Mouse (Mus musculus) CD8-positive naive resting alpha-beta T cell, adult 57 days (primary cell): Measurements from ENCODE around the gene A630076J17Rik. TPM values are rescaled to one million over a fixed set of nuclear protein-coding genes. Genes with fewer than 3 reads are reported as not detected.

Experiments used
- total RNA-seq: library from RNA; stranded (reverse); gene quantifications from one replicate; pipeline ENCODE4 v1.2.4, GENCODE M21; 2023

The A630076J17Rik gene
- not detected for total RNA-seq

DNA sequence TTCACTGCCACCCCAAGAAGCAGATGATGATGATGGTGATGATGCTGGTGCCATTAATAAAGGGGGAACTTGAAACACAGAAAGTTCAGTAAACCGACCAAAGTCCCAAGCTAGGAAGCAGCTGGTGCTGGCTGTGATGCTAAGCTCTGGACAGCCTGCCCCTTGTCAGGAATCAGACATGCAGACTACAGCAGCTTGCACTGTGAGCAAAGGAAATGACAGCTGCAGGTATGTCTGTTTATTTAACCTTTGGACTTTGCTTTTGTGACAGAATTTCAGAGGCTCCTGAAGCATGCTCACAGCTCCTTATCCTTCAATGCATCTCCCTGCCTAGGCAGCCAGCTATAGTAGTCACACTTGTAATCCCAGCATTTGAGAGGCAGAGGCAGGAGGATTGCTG lies at the start of gene A630076J17Rik:
TSS of gene A630076J17Rik (plus strand) at position 88 of the 400 bp plus-strand sequence.

DNA sequence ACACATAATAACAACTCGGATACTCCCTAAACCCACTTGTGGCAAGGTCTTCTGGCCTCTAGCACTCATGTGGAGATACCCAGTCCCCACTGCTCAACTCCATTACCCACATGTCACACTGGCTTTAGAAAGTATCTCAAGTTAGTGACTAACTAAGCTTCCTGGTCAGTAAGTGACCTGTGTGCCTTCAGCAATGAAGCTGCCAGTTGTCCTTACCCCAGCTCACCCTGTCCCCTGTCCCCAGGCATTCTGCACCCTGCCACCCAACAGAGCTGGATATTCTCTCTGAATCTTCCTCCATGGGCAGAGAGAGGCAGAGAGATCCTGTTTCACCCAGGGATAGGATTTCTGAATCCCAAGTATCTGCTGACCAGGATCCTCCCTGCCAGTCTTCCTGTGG lies 47.7 kb upstream of the A630076J17Rik start, which contains the start of gene Kcna10:
TSS of gene Kcna10 (plus strand) at position 301 of the 400 bp plus-strand sequence.

DNA sequence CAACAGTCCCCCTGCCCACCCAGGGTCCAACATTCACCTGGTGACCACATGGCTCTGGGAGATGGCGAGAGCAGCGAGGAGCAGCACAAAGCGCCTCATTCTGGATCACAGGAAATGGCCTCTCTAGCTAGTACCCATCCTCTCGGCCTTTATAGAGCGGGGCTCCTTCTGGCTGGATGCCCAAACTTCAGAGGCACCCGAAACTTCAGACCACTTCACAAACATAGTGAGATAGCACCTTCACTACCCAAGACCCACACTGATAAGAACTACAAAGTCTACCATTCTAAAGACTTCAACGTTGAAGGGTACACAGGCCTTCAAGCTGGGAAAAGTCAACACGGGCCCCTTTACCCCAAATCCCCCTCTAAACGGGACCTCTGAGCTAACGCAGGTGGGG lies 8.8 kb upstream of the A630076J17Rik start, which contains the start of gene Cym:
TSS of gene Cym (minus strand) at position 125 of the 400 bp plus-strand sequence.

DNA sequence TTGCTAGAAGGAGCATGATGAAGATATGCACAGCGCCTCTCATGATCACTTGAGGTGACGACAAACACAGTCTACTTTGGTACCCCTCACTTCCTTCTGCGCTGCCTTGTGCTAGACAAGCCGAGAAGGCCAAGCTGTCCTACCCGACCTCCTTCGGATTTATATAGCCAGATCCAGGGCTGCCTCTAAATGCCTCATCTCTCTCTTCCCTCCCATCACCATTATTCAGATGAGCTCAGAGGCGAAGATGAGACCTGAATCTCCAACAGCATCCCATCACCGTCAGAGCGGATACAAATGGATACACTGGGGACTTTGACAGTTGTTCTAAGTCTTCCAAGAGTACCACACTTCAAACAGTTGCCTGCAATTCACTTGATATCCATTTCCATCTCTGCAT lies 9.2 kb downstream of the A630076J17Rik start, which contains the start of gene Prok1:
TSS of gene Prok1 (minus strand) at position 101 of the 400 bp plus-strand sequence.

DNA sequence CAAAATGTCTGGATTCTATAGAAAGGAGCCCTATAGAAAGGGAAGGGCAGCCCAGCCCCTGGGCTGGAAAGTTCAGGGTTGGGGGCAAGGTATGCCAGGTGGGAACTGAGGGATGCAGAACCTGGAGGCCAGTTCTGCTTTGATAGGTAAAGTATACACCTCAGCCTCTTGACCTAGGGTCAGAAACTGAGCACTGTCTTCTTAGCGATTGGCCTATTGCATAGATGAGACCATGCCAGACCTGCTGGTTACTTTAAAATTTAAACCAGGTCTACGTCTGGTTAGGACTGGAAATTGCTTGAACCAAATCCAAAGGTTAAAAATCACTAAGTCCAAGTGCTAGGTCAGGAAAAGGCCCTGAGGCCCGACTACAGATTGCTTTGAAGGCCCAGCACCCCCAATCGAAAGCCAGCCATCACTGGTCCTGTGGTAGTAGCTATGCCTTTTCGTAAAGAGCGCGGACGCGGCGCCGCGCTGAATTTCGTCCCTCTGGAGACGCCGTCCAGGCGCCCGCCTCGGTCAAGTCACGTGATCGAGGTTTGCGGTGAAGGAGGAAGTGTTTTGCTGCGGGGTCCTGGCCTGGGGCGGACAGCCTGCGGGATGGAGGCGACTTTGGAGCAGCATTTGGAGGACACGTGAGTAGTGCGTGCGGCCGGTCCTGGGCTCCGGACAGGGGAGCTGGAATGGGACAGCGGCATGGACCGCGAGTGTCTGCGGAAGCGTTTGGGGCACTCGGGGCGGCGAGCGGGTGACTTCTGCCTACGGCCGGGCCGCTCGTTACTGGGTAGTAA lies 48.3 kb downstream of the A630076J17Rik start, which contains the start of gene Lamtor5:
TSS of gene Lamtor5 (plus strand) at position 380 of the 791 bp plus-strand sequence.

Other genes starting within 250 kb of the A630076J17Rik start
- gene Kcna3, start 194.4 kb upstream of the A630076J17Rik start, total RNA-seq: 76.6 TPM
- 13.7 TPM for gene Kcna2, start 129.5 kb upstream of the A630076J17Rik start, total RNA-seq
- not detected for gene Kcna10, start 47.6 kb upstream of the A630076J17Rik start, total RNA-seq
- gene Cym, start 8.9 kb upstream of the A630076J17Rik start, total RNA-seq: not detected
- not detected for gene Prok1, start 9.1 kb downstream of the A630076J17Rik start, total RNA-seq
- gene Lamtor5, start 48.2 kb downstream of the A630076J17Rik start, total RNA-seq: 39.2 TPM
- 0.61 TPM for gene Slc16a4, start 60.6 kb downstream of the A630076J17Rik start, total RNA-seq
- gene Rbm15, start 103.1 kb downstream of the A630076J17Rik start, total RNA-seq: 44.6 TPM
- not detected for gene Kcnc4, start 228.9 kb downstream of the A630076J17Rik start, total RNA-seq